Mouse (Mus musculus): ENCODE measurements around the gene Aco2. TPM values are rescaled to one million over a fixed set of nuclear protein-coding genes. Genes with fewer than 3 reads are reported as not detected.

Gene Aco2
- polyA plus RNA-seq, 1 experiment from 2014 or later = 87.0 TPM

DNA sequence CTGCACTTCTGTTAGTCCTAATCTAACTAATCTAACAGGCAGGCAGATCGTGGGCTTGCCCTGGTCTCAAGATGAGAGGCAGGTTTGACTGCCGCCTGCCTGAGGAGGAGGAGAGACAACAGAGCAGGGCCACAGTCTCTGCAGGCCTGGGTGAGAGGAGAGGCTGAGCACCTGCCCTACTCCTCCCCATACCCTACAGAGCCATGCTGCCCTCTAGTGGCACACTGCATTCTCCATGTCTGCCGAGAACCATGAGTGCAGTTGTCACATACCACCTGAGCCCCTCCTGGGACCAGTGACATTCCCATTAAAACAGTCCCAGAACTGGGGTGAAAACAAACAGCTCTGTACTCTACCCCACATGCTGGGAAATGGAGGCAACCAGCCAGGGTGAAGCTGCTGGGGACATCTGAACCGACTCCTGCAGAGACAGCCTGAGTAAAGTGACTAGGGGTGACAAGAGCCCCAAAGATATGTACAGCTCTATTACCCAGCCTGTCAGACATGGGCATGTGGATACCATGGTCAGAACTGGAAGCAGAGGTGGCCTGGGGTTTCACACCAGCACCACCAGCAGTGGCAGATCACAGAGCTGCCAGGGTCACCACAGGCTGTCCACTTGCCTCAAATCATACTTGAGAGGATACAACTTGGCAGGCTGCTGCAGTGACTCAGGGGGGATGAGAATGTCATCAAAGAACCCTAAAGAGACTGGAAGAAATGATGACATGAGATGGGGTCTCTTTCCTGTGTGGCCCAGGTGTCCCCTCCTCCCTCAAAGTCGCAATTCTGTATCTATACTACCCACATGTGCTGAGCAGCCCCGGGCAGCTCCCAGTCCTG is 45.7 kb downstream of the Aco2 start:
- no peak overlapping the region for H3K27ac ChIP-seq (ENCODE audit: low read depth)
- DNase-seq (peak; percentile 83), ATAC-seq (peak; percentile 46)
- peaks cover 48% of the 10 kb centered on the region for H3K36me3 ChIP-seq (replicated peaks; ENCODE audit: insufficient read depth, low read length)
- TF ChIP-seq EP300 (IDR thresholded peaks at IDR 0.05; ENCODE audit: low read depth) (no peak), CTCF (IDR thresholded peaks at IDR 0.05; ENCODE audit: low read depth) (peak; percentile 98)
- no peak overlapping the region for H3K4me2 ChIP-seq (ENCODE audit: low read depth, low read length)
- no peaks in the 10 kb centered on the region for H3K27me3 ChIP-seq (ENCODE audit: insufficient read depth, low read length)
- H3K9me3 ChIP-seq (ENCODE audit: low read length) = no peaks in the 10 kb centered on the region
- WGBS (ENCODE audit: insufficient replicate concordance) = 49% methylated on average over 6 of the region's 6 CpGs
- no peak overlapping the region for H3K4me3 ChIP-seq (ENCODE audit: low read depth, low read length)
- H3K9ac ChIP-seq (replicated peaks) = no peak overlapping the region
- peaks cover 5% of the 10 kb centered on the region; the same call in 1 of the 2 replicates for H3K4me1 ChIP-seq (ENCODE audit: insufficient read depth)

GRCm38 (mm10) chr15:81919062-81919461 is 47.0 kb downstream of the Aco2 start:
- WGBS (ENCODE audit: insufficient replicate concordance) = 84% methylated on average over 5 of the region's 5 CpGs
- Histone ChIP-seq H3K27me3 (ENCODE audit: insufficient read depth, low read length) (no peaks in the 10 kb centered on the region), H3K4me1 (ENCODE audit: insufficient read depth) (peaks cover 4% of the 10 kb centered on the region; the same call in 1 of the 2 replicates), H3K4me3 (ENCODE audit: low read depth, low read length) (no peak overlapping the region), H3K9ac (replicated peaks) (no peak overlapping the region), H3K27ac (ENCODE audit: low read depth) (no peak overlapping the region), H3K4me2 (ENCODE audit: low read depth, low read length) (no peak overlapping the region), H3K9me3 (ENCODE audit: low read length) (no peaks in the 10 kb centered on the region), H3K36me3 (replicated peaks; ENCODE audit: insufficient read depth, low read length) (peaks cover 36% of the 10 kb centered on the region)
- DNase-seq = no peak
- TF ChIP-seq CTCF (IDR thresholded peaks at IDR 0.05; ENCODE audit: low read depth) (no peak), EP300 (IDR thresholded peaks at IDR 0.05; ENCODE audit: low read depth) (no peak)
- no peak for ATAC-seq

- 89% methylated on average over 10 of the region's 10 CpGs for WGBS (ENCODE audit: insufficient replicate concordance)
- no peak overlapping the region for H3K4me3 ChIP-seq (ENCODE audit: low read depth, low read length)
- no peak overlapping the region for H3K27ac ChIP-seq (ENCODE audit: low read depth)
- peaks cover 13% of the 10 kb centered on the region for H3K4me1 ChIP-seq (ENCODE audit: insufficient read depth)
- H3K9ac ChIP-seq (replicated peaks) = no peak overlapping the region
- H3K36me3 ChIP-seq (replicated peaks; ENCODE audit: insufficient read depth, low read length) = peaks cover 21% of the 10 kb centered on the region
- no peak for DNase-seq
- no peaks in the 10 kb centered on the region for H3K27me3 ChIP-seq (ENCODE audit: insufficient read depth, low read length)
- no peaks in the 10 kb centered on the region for H3K9me3 ChIP-seq (ENCODE audit: low read length)
- no peak for ATAC-seq
- TF ChIP-seq EP300 (IDR thresholded peaks at IDR 0.05; ENCODE audit: low read depth) (no peak), CTCF (IDR thresholded peaks at IDR 0.05; ENCODE audit: low read depth) (no peak)
- H3K4me2 ChIP-seq (ENCODE audit: low read depth, low read length) = no peak overlapping the region
These were observed 48.6 kb downstream of the Aco2 start for GRCm38 (mm10) chr15:81920546-81921217.

GRCm38 (mm10) chr15:81921255-81921654 is 49.1 kb downstream of the Aco2 start:
- H3K9ac ChIP-seq (replicated peaks) = no peak overlapping the region
- H3K4me3 ChIP-seq (ENCODE audit: low read depth, low read length) = no peak overlapping the region
- no peak for ATAC-seq
- H3K4me2 ChIP-seq (ENCODE audit: low read depth, low read length) = no peak overlapping the region
- H3K9me3 ChIP-seq (ENCODE audit: low read length) = no peaks in the 10 kb centered on the region
- no peaks in the 10 kb centered on the region for H3K27me3 ChIP-seq (ENCODE audit: insufficient read depth, low read length)
- peaks cover 17% of the 10 kb centered on the region for H3K4me1 ChIP-seq (ENCODE audit: insufficient read depth)
- TF ChIP-seq CTCF (IDR thresholded peaks at IDR 0.05; ENCODE audit: low read depth) = no peak
- no peak for DNase-seq
- 74% methylated on average over 5 of the region's 5 CpGs for WGBS (ENCODE audit: insufficient replicate concordance)
- no peak overlapping the region for H3K27ac ChIP-seq (ENCODE audit: low read depth)
- peaks cover 15% of the 10 kb centered on the region for H3K36me3 ChIP-seq (replicated peaks; ENCODE audit: insufficient read depth, low read length)

DNA sequence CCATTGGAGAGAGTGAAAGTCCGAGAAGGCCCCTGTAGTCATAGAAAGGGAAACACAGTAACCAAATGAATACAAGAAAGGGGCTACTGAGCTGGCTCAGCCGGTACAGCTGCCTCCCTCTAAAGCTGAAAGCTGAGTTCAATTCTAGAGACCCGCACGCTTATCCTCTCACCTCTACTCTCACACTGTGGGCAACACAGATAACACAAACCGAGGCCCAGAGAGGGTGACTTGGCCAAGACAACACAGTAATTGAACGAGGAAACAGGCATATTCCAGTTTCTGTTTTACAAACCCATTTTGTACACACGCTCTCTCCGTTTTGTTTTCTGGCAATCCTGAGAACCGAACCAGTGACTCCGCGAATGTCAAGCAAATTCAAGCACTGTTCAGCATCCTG is 52.8 kb downstream of the Aco2 start:
- Histone ChIP-seq H3K9ac (replicated peaks) (peak overlapping the region; percentile 70; the same call in 1 of the 2 replicates), H3K27ac (ENCODE audit: low read depth) (no peak overlapping the region; the same call in 1 of the 2 replicates), H3K4me1 (ENCODE audit: insufficient read depth) (peaks cover 33% of the 10 kb centered on the region), H3K4me3 (ENCODE audit: low read depth, low read length) (peak overlapping the region; percentile 62), H3K27me3 (ENCODE audit: insufficient read depth, low read length) (no peaks in the 10 kb centered on the region), H3K36me3 (replicated peaks; ENCODE audit: insufficient read depth, low read length) (peaks cover 4% of the 10 kb centered on the region; the same call in 1 of the 2 replicates), H3K4me2 (ENCODE audit: low read depth, low read length) (peak overlapping the region; percentile 99), H3K9me3 (ENCODE audit: low read length) (no peaks in the 10 kb centered on the region)
- ATAC-seq = no peak
- TF ChIP-seq CTCF (IDR thresholded peaks at IDR 0.05; ENCODE audit: low read depth) (no peak), EP300 (IDR thresholded peaks at IDR 0.05; ENCODE audit: low read depth) (no peak)
- no peak for DNase-seq
- WGBS (ENCODE audit: insufficient replicate concordance) = 66% methylated on average over 11 of the region's 11 CpGs

DNA sequence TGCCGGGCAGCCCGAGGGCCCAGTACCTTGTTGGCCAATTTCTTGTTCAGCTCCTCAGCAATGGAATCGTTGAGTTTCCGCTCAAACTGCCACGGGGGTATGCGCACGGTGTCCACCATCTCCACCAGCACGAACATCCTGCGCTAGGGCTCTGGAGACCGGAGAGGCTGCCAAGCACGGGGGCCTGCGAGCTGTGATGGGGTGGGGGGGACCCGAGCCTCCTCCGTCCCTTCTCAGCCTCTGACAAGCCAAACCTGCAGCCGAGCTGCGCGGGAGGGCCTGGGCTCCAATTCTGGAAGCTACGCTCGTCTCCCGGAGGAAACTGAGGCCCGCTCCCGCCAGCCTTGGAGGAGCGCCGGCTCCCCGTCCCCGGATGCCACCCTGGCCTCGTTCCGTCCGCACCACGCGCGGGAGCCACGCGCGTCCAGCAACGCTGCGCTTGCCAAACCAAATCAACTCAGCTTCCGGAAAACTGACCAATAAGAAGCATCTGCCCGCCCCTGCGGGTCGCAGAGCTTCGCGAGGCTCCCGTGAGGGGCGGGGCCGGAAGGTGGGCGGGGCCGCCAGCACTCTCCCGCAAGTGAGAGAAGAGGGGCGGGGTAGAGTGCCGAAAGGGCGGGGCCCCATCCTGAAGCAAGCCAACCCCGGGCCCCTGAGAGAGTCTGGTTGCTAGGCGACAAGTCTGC is 53.8 kb downstream of the Aco2 start, which contains the start of gene Polr3h:
Polr3h (minus strand) TSS at position 481 of the 686 bp plus-strand sequence.
- Histone ChIP-seq H3K4me2 (ENCODE audit: low read depth, low read length) (peak within 1 kb of the TSS; percentile 99), H3K9me3 (ENCODE audit: low read length) (no peaks in the 10 kb centered on the region), H3K27ac (ENCODE audit: low read depth) (peak within 1 kb of the TSS; percentile 49), H3K4me3 (ENCODE audit: low read depth, low read length) (peak within 1 kb of the TSS; percentile 62), H3K9ac (replicated peaks) (peak within 1 kb of the TSS; percentile 70), H3K36me3 (replicated peaks; ENCODE audit: insufficient read depth, low read length) (peaks cover 4% of the 10 kb centered on the region; the same call in 1 of the 2 replicates), H3K27me3 (ENCODE audit: insufficient read depth, low read length) (no peaks in the 10 kb centered on the region), H3K4me1 (ENCODE audit: insufficient read depth) (peaks cover 33% of the 10 kb centered on the region)
- peak; percentile 20; the same call in 1 of the 2 replicates for TF ChIP-seq EP300 (IDR thresholded peaks at IDR 0.05; ENCODE audit: low read depth)
- no peak for TF ChIP-seq CTCF (IDR thresholded peaks at IDR 0.05; ENCODE audit: low read depth)
- peak; percentile 92 for ATAC-seq
- DNase-seq = peak; percentile 98
- under 1% methylated on average over 54 of the region's 54 CpGs for WGBS (ENCODE audit: insufficient replicate concordance)

Measured in liver, postnatal 0 days (tissue).